Mouse (Mus musculus) ES-E14 (cell line): ENCODE measurements at regions not wholly inside any gene's neighbourhood (a gene's known extent, or its start where the extent isn't known, plus 50 kb on each side); places are given as distances from the start of the nearest gene placed in this dataset.

Experiments used
- HCFC1 ChIP-seq: IDR thresholded peaks from 2 replicates; pipeline ENCODE4 v1.6.1; 2012; ENCODE audit warnings: low read length, inconsistent platforms, borderline replicate concordance; ENCODE audit not compliant: insufficient read depth
- ZC3H11A ChIP-seq: IDR thresholded peaks from 2 replicates; pipeline ENCODE4 v1.6.1; 2012; ENCODE audit warnings: low read depth, mild to moderate bottlenecking, inconsistent platforms, low read length, borderline replicate concordance
- ZNF384 ChIP-seq: IDR thresholded peaks from 2 replicates; pipeline ENCODE4 v1.6.1; 2012; ENCODE audit warnings: low read depth, low read length, inconsistent platforms

DNA sequence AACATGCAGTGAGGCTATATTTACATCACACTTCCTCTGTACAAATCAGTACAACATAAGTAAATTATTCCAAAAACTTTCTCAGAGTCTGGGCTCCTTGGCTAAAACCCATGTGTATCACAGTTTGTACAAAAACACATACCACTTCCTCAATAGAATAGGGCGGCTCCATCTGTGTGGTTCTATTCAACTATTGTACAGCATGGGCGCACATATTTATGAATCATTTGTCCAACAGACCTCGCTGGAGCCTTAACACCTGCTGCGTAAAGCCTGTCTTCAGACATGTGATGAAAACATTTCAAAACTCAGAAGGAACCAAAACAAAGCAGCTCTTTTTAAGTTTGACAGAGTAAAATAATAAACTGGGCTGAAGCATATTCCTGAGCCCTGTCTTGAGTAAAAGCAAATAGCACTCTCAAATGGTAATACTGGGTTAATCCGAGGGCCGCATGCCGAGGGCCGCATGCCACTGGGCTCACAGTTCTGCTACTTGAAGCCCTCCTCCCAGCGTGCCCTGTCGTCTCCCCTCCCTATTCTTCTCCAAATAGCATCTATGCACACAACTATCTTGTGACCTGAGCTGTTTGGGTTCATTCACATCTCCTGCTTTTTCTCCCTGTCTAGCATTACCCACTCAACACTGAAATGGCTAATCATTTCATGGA, 543.1 kb downstream of the Efna5 start:
- TF ChIP-seq HCFC1: no peak
- TF ChIP-seq ZNF384: no peak
- TF ChIP-seq ZC3H11A: no peak
